Mouse (Mus musculus): ENCODE measurements around the gene Skap2.

GRCm38 (mm10) chr6:51894717-51895116, 117.6 kb downstream of the Skap2 start:
- TF ChIP-seq CTCF (IDR thresholded peaks at IDR 0.05) (no peak), POLR2A (IDR thresholded peaks at IDR 0.05; ENCODE audit: insufficient read depth, low read depth, low read length) (no peak), EP300 (IDR thresholded peaks at IDR 0.05; ENCODE audit: insufficient read depth, low read depth, low read length) (no peak)

Measured in heart, adult 2 months (tissue).